Mouse (Mus musculus): ENCODE measurements at regions not wholly inside any gene's neighbourhood (a gene's known extent, or its start where the extent isn't known, plus 50 kb on each side); places are given as distances from the start of the nearest gene placed in this dataset.

GRCm38 (mm10) chr14:76632763-76633162 lies 76.1 kb upstream of the Serp2 start:
- TF ChIP-seq CTCF (IDR thresholded peaks at IDR 0.05; ENCODE audit: borderline replicate concordance, control insufficient read depth, extremely low read depth, insufficient read depth, low read length, poor library complexity), result no peak
- no peak for TF ChIP-seq POLR2A (IDR thresholded peaks at IDR 0.05; ENCODE audit: control insufficient read depth, extremely low read depth, insufficient read depth, low read length, poor library complexity)
- H3K4me3 ChIP-seq (ENCODE audit: control insufficient read depth, insufficient read depth, low read length), result no peak overlapping the region
- H3K36me3 ChIP-seq (ENCODE audit: control insufficient read depth, insufficient read depth, low read length), result no peaks in the 10 kb centered on the region
- no peak overlapping the region for H3K27ac ChIP-seq (ENCODE audit: control insufficient read depth, insufficient read depth, low read length)
- no peaks in the 10 kb centered on the region for H3K27me3 ChIP-seq (ENCODE audit: control insufficient read depth, insufficient read depth, low read length)
- no peak for DNase-seq
- 91% methylated on average over 6 of the region's 6 CpGs for WGBS
- no peaks in the 10 kb centered on the region; the same call in 1 of the 2 replicates for H3K4me1 ChIP-seq (replicated peaks; ENCODE audit: control insufficient read depth, insufficient read depth, low read length)

GRCm38 (mm10) chr14:76631740-76632139 lies 75.1 kb upstream of the Serp2 start:
- WGBS, result 93% methylated on average over 6 of the region's 6 CpGs
- H3K27me3 ChIP-seq (ENCODE audit: control insufficient read depth, insufficient read depth, low read length), result no peaks in the 10 kb centered on the region

GRCm38 (mm10) chr14:76631181-76631580 lies 74.5 kb upstream of the Serp2 start:
- no peaks in the 10 kb centered on the region for H3K27me3 ChIP-seq (ENCODE audit: control insufficient read depth, insufficient read depth, low read length)
- WGBS, result 86% methylated on average over 4 of the region's 4 CpGs
- no peaks in the 10 kb centered on the region for H3K36me3 ChIP-seq (ENCODE audit: control insufficient read depth, insufficient read depth, low read length)
- H3K4me1 ChIP-seq (replicated peaks; ENCODE audit: control insufficient read depth, insufficient read depth, low read length), result no peaks in the 10 kb centered on the region; the same call in 1 of the 2 replicates
- H3K27ac ChIP-seq (ENCODE audit: control insufficient read depth, insufficient read depth, low read length), result no peak overlapping the region
- DNase-seq, result no peak
- TF ChIP-seq CTCF (IDR thresholded peaks at IDR 0.05; ENCODE audit: borderline replicate concordance, control insufficient read depth, extremely low read depth, insufficient read depth, low read length, poor library complexity) (no peak), POLR2A (IDR thresholded peaks at IDR 0.05; ENCODE audit: control insufficient read depth, extremely low read depth, insufficient read depth, low read length, poor library complexity) (no peak)
- no peak overlapping the region for H3K4me3 ChIP-seq (ENCODE audit: control insufficient read depth, insufficient read depth, low read length)

More at GRCm38 (mm10) chr14:76631740-76632139, 75.1 kb upstream of the Serp2 start:
- H3K36me3 ChIP-seq (ENCODE audit: control insufficient read depth, insufficient read depth, low read length), result no peaks in the 10 kb centered on the region
- H3K4me3 ChIP-seq (ENCODE audit: control insufficient read depth, insufficient read depth, low read length), result no peak overlapping the region
- no peak for DNase-seq
- H3K4me1 ChIP-seq (replicated peaks; ENCODE audit: control insufficient read depth, insufficient read depth, low read length), result no peaks in the 10 kb centered on the region; the same call in 1 of the 2 replicates
- TF ChIP-seq POLR2A (IDR thresholded peaks at IDR 0.05; ENCODE audit: control insufficient read depth, extremely low read depth, insufficient read depth, low read length, poor library complexity) (no peak), CTCF (IDR thresholded peaks at IDR 0.05; ENCODE audit: borderline replicate concordance, control insufficient read depth, extremely low read depth, insufficient read depth, low read length, poor library complexity) (no peak)
- no peak overlapping the region for H3K27ac ChIP-seq (ENCODE audit: control insufficient read depth, insufficient read depth, low read length)

- Histone ChIP-seq H3K27ac (ENCODE audit: control insufficient read depth, insufficient read depth, low read length) (no peak overlapping the region), H3K27me3 (ENCODE audit: control insufficient read depth, insufficient read depth, low read length) (no peaks in the 10 kb centered on the region), H3K36me3 (ENCODE audit: control insufficient read depth, insufficient read depth, low read length) (no peaks in the 10 kb centered on the region), H3K4me1 (replicated peaks; ENCODE audit: control insufficient read depth, insufficient read depth, low read length) (no peaks in the 10 kb centered on the region; the same call in 1 of the 2 replicates), H3K4me3 (ENCODE audit: control insufficient read depth, insufficient read depth, low read length) (no peak overlapping the region)
- DNase-seq, result no peak
- TF ChIP-seq CTCF (IDR thresholded peaks at IDR 0.05; ENCODE audit: borderline replicate concordance, control insufficient read depth, extremely low read depth, insufficient read depth, low read length, poor library complexity), result no peak
- no peak for TF ChIP-seq POLR2A (IDR thresholded peaks at IDR 0.05; ENCODE audit: control insufficient read depth, extremely low read depth, insufficient read depth, low read length, poor library complexity)
- WGBS, result 89% methylated on average over 11 of the region's 11 CpGs
Observed at GRCm38 (mm10) chr14:76629913-76630478, 73.3 kb upstream of the Serp2 start.

- H3K4me3 ChIP-seq (ENCODE audit: control insufficient read depth, insufficient read depth, low read length), result no peak overlapping the region
- no peak for DNase-seq
- WGBS, result 94% methylated on average over 10 of the region's 10 CpGs
- H3K36me3 ChIP-seq (ENCODE audit: control insufficient read depth, insufficient read depth, low read length), result no peaks in the 10 kb centered on the region
- no peak for TF ChIP-seq CTCF (IDR thresholded peaks at IDR 0.05; ENCODE audit: borderline replicate concordance, control insufficient read depth, extremely low read depth, insufficient read depth, low read length, poor library complexity)
- no peak for TF ChIP-seq POLR2A (IDR thresholded peaks at IDR 0.05; ENCODE audit: control insufficient read depth, extremely low read depth, insufficient read depth, low read length, poor library complexity)
- H3K4me1 ChIP-seq (replicated peaks; ENCODE audit: control insufficient read depth, insufficient read depth, low read length), result peaks cover 10% of the 10 kb centered on the region
- H3K27ac ChIP-seq (ENCODE audit: control insufficient read depth, insufficient read depth, low read length), result no peak overlapping the region
- no peaks in the 10 kb centered on the region for H3K27me3 ChIP-seq (ENCODE audit: control insufficient read depth, insufficient read depth, low read length)
Observed at GRCm38 (mm10) chr14:76628182-76628892, 71.6 kb upstream of the Serp2 start.

GRCm38 (mm10) chr14:76625589-76626368 lies 69.1 kb upstream of the Serp2 start:
- no peak overlapping the region for H3K4me3 ChIP-seq (ENCODE audit: control insufficient read depth, insufficient read depth, low read length)
- no peak for DNase-seq
- H3K27ac ChIP-seq (ENCODE audit: control insufficient read depth, insufficient read depth, low read length), result no peak overlapping the region
- no peaks in the 10 kb centered on the region for H3K36me3 ChIP-seq (ENCODE audit: control insufficient read depth, insufficient read depth, low read length)
- H3K4me1 ChIP-seq (replicated peaks; ENCODE audit: control insufficient read depth, insufficient read depth, low read length), result peaks cover 19% of the 10 kb centered on the region
- H3K27me3 ChIP-seq (ENCODE audit: control insufficient read depth, insufficient read depth, low read length), result no peaks in the 10 kb centered on the region
- no peak for TF ChIP-seq CTCF (IDR thresholded peaks at IDR 0.05; ENCODE audit: borderline replicate concordance, control insufficient read depth, extremely low read depth, insufficient read depth, low read length, poor library complexity)
- 91% methylated on average over 10 of the region's 10 CpGs for WGBS

All from thymus, adult 2 months (tissue).